Mouse (Mus musculus) C2C12 (cell line): ENCODE measurements around the gene Ttll1. TPM values are rescaled to one million over a fixed set of nuclear protein-coding genes. Genes with fewer than 3 reads are reported as not detected.

Experiments used
- H3K27me3 ChIP-seq: one replicate; pipeline ENCODE4 v1.6.1; 2011; ENCODE audit not compliant: control insufficient read depth, insufficient read depth, insufficient read length
- H3K36me3 ChIP-seq: one replicate; pipeline ENCODE4 v1.6.1; 2011; ENCODE audit not compliant: control insufficient read depth, insufficient read depth
- H3K4me3 ChIP-seq: one replicate; pipeline ENCODE4 v1.5.1; 2011; ENCODE audit warnings: mild to moderate bottlenecking, control low read depth; ENCODE audit not compliant: poor library complexity, insufficient read depth, severe bottlenecking
- H3K79me2 ChIP-seq: one replicate; pipeline ENCODE4 v1.6.1; 2011; ENCODE audit not compliant: control insufficient read depth, insufficient read depth
- H3K79me3 ChIP-seq: one replicate; pipeline ENCODE4 v1.6.1; 2011; ENCODE audit warnings: low read depth, control low read depth
- H3ac ChIP-seq: one replicate; pipeline ENCODE3; 2011; ENCODE audit warnings: low read depth; ENCODE audit not compliant: control insufficient read depth, insufficient read length
- CEBPB ChIP-seq: IDR thresholded peaks from one replicate; pipeline ENCODE4 v1.6.1; 2011; ENCODE audit warnings: low read depth, mild to moderate bottlenecking, control low read depth, moderate library complexity
- CTCF ChIP-seq: IDR thresholded peaks from one replicate; pipeline ENCODE4 v1.5.1; 2011; ENCODE audit not compliant: control insufficient read depth, insufficient read depth, insufficient read length
- FOSL1 ChIP-seq: IDR thresholded peaks from one replicate; pipeline ENCODE4 v1.8.0; 2011; ENCODE audit warnings: mild to moderate bottlenecking, low read length; ENCODE audit not compliant: poor library complexity, insufficient read depth, severe bottlenecking
- MAX ChIP-seq: IDR thresholded peaks from one replicate; pipeline ENCODE4 v1.6.1; 2011; ENCODE audit warnings: mild to moderate bottlenecking, control low read depth
- MYOD1 ChIP-seq: IDR thresholded peaks from one replicate; pipeline ENCODE4 v1.6.1; 2011; ENCODE audit warnings: low read depth; ENCODE audit not compliant: control insufficient read depth, insufficient read length
- MYOG ChIP-seq: IDR thresholded peaks from one replicate; pipeline ENCODE4 v1.6.1; 2011; ENCODE audit not compliant: control insufficient read depth, insufficient read length; ENCODE audit errors: extremely low read depth
- USF1 ChIP-seq: IDR thresholded peaks from one replicate; pipeline ENCODE4 v1.6.1; 2011; ENCODE audit warnings: low read depth, mild to moderate bottlenecking, control low read depth, moderate library complexity
- polyA plus RNA-seq: library from polyadenylated mRNA; unstranded; fragments of >200 nt; fragmentation: generic; extraction: Trizol; gene quantifications from one replicate; pipeline ENCODE4 v1.2.1, GENCODE M21; 2012; ENCODE audit warnings: missing spikeins

Gene Ttll1
- polyA plus RNA-seq, 1 experiment, result 28.5 TPM

DNA sequence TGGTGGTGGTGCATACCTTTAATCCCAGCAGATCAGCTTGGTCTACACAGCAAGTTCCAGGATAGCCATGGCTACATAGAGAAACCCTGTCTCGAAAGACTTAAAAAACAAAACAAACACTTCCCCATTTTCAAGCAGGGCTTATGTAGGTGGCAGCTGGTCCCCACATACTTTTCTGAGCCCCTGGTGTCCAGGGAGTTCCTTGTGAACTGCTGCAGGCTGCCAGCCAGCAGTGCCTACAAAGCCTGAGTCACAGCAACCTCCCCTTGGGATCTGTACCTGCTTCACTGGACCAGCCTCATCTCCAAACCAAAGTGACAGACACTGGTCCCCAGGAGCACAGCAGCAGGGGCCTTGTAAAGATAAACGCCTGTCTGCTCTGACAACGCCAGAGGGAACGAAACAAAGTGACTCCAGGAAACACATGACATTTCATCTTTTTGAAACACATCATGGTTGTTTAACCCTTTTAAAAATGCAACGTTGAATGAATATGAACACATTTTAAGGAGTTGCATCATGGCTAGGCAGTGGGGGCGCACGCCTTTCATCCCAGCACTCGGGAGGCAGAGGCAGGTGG lies 28.0 kb downstream of the Ttll1 start:
- Histone ChIP-seq H3K36me3 (peaks cover 3% of the 10 kb centered on the region), H3K27me3 (no peaks in the 10 kb centered on the region), H3K4me3 (no peak overlapping the region), H3K79me2 (no peaks in the 10 kb centered on the region), H3ac (no peak overlapping the region), H3K79me3 (no peaks in the 10 kb centered on the region)
- peak; percentile 60 for TF ChIP-seq CEBPB
- peak; percentile 3 for TF ChIP-seq MYOD1
- no peak for TF ChIP-seq MAX

DNA sequence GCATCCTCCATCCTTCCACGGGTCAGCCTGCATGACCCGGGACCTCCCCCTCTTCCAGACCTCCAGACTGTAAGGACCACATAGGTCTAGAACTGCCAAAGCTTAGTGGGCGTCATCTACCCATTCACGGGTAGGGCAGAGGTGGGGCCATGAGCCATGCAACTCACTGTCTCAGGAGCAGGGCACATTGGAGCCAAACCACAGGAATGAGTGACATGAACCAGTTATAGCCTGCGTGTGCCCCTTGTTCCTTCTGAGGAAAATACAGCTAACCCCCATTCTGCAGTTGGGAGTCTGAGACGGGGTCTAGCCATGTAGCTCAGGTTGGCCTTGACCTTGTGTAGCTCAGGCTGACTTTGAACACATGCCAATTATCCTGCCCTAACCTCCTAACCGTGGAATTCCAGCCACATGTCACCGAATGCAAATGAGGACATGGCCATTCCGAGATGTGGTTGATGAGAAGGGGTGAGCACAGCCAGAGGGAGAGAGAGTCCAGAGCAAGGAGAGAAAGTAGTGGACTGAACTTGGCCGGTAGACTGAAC lies 29.4 kb downstream of the Ttll1 start:
- Histone ChIP-seq H3K36me3 (peaks cover 3% of the 10 kb centered on the region), H3K4me3 (no peak overlapping the region), H3ac (no peak overlapping the region), H3K27me3 (no peaks in the 10 kb centered on the region), H3K79me3 (no peaks in the 10 kb centered on the region), H3K79me2 (no peaks in the 10 kb centered on the region)
- TF ChIP-seq CTCF (no peak), FOSL1 (no peak), MYOD1 (no peak), MAX (peak; percentile 81), CEBPB (no peak), USF1 (no peak), MYOG (no peak)

DNA sequence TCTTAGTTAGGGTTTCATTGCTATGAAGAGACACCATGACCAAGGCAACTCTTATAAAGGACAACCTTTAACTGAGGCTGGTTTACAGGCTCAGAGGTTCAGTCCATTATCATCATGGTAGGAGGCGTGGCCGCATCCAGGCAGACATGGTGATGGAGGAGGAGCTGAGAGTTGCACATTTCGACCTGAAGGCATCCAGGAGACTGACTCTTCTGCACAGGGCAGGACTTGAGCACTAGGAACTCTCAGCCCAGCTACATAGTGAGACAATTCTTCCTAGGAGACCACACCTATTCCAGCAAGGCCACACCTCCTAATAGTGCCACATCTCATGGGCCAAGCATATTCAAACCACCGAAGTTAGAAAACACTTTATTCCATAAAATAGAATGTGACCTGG lies 30.9 kb downstream of the Ttll1 start:
- Histone ChIP-seq H3K79me2 (no peaks in the 10 kb centered on the region), H3ac (no peak overlapping the region), H3K27me3 (no peaks in the 10 kb centered on the region), H3K36me3 (no peaks in the 10 kb centered on the region), H3K79me3 (no peaks in the 10 kb centered on the region), H3K4me3 (no peak overlapping the region)
- no peak for TF ChIP-seq MYOG
- TF ChIP-seq FOSL1, result no peak
- TF ChIP-seq MYOD1, result no peak
- no peak for TF ChIP-seq MAX
- no peak for TF ChIP-seq CEBPB
- no peak for TF ChIP-seq USF1
- no peak for TF ChIP-seq CTCF

DNA sequence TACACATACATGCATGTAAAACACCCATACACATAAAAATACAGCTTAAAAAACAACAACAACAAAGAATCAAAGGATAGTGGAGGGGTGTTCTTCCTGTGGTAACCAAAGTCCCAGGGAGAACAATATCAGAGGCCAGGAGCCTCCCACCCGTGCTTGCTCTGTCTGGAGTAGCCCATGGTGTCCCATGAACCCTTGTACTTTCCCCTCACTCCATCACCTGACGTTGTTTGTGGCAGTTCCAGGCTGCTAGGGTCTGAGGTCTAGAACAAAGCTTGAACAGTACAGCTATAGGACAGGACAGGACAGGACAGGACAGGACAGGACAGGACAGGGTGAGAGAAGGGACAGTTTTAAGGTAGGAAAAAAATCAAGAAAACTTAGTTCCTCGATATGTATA lies 32.6 kb downstream of the Ttll1 start:
- Histone ChIP-seq H3K4me3 (no peak overlapping the region), H3K27me3 (no peaks in the 10 kb centered on the region), H3K36me3 (no peaks in the 10 kb centered on the region), H3ac (no peak overlapping the region), H3K79me3 (no peaks in the 10 kb centered on the region), H3K79me2 (no peaks in the 10 kb centered on the region)
- TF ChIP-seq MYOG, result no peak

DNA sequence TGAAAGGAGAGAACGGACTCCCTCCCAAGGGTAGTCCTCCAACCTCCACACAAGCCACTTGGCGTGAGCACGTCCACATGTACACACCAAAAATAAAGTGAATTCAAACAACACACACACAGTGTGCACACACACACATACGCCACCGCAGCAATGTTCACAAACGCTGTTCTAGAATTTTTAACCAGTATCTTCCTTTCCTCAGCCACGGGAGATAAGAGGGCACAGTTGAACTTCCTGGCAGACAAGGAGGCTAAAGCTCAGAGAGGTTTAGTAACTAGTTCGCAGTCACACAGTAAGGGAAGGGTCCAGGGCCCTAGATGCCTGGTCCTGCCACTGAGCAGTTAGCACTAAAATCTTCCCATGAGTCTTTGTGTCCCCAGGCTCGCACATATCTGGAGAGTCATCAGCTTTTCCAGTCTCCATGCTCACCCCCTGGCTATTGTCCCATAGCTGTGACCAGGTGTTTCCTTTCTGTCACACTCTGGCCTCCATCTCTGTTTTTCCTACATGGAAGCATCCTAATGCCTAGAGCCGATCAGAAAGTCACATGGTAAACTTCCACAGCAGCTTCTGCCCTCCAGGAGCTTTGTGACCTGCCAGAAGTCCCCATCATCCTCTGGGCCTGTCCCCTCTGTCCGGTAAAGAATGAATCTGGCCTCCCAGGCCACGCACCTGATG lies 34.0 kb downstream of the Ttll1 start:
- Histone ChIP-seq H3K4me3 (no peak overlapping the region), H3K79me3 (no peaks in the 10 kb centered on the region), H3K79me2 (no peaks in the 10 kb centered on the region), H3K36me3 (no peaks in the 10 kb centered on the region), H3ac (no peak overlapping the region), H3K27me3 (no peaks in the 10 kb centered on the region)
- TF ChIP-seq MYOD1 (no peak), USF1 (no peak), CEBPB (no peak), CTCF (no peak), FOSL1 (no peak), MYOG (no peak), MAX (no peak)

DNA sequence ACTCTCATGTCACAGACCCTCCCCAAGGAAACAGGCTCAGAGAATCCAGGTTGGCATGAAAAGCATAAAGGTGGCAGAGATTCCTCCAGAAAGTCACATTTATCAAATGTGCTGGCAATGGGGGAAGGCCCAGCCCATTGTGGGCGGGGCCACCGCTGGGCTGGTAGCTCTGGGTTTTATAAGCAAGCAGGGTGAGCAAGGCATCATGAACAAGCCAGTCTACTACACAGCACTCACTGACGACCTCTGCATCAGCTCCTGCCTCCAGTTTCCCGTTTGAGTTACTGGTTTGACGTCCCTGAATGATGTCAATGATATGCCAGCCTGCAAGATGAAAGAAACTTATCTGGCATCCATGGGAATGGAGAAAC lies 36.2 kb downstream of the Ttll1 start:
- no peaks in the 10 kb centered on the region for H3K79me2 ChIP-seq
- no peaks in the 10 kb centered on the region for H3K79me3 ChIP-seq
- H3ac ChIP-seq, result no peak overlapping the region
- H3K27me3 ChIP-seq, result no peaks in the 10 kb centered on the region
- H3K4me3 ChIP-seq, result no peak overlapping the region
- no peak for TF ChIP-seq FOSL1
- TF ChIP-seq CTCF, result no peak
- TF ChIP-seq USF1, result no peak
- TF ChIP-seq MYOG, result no peak
- TF ChIP-seq CEBPB, result no peak
- no peak for TF ChIP-seq MYOD1
- TF ChIP-seq MAX, result no peak
- H3K36me3 ChIP-seq, result no peaks in the 10 kb centered on the region
